Mouse (Mus musculus) liver, adult 2 months (tissue): ENCODE measurements around the gene Abcb5. TPM values are rescaled to one million over a fixed set of nuclear protein-coding genes. Genes with fewer than 3 reads are reported as not detected.
"Not testable (repeated sequence)": the region's sequence is repeated elsewhere in the genome, so short reads cannot be mapped to it uniquely, and the experiment has no call there.

Experiments
- DNase-seq: peaks from one replicate; pipeline ENCODE4 v3.0.0-alpha.2; 2011; ENCODE audit warnings: low read depth, low spot score; ENCODE audit errors: extremely low read depth
- H3K27ac ChIP-seq: fragments of 200-500 bp; replicated peaks from 2 replicates; pipeline ENCODE4 v1.5.1; 2012; ENCODE audit warnings: low read depth, mild to moderate bottlenecking, control low read depth, inconsistent platforms, low read length; ENCODE audit not compliant: insufficient read depth
- H3K27me3 ChIP-seq: fragments of 200-500 bp; 2 replicates; pipeline ENCODE4 v1.6.1; 2012; ENCODE audit warnings: mild to moderate bottlenecking, moderate library complexity, low read length, inconsistent platforms; ENCODE audit not compliant: control insufficient read depth, insufficient read depth
- H3K36me3 ChIP-seq: fragments of 200-500 bp; 2 replicates; pipeline ENCODE4 v1.6.1; 2012; ENCODE audit warnings: low read length, inconsistent platforms; ENCODE audit not compliant: control insufficient read depth, insufficient read depth
- H3K4me1 ChIP-seq: fragments of 200-500 bp; 2 replicates; pipeline ENCODE4 v1.6.1; 2011; ENCODE audit warnings: low read length; ENCODE audit not compliant: control insufficient read depth, insufficient read depth
- H3K4me3 ChIP-seq: fragments of 200-500 bp; 2 replicates; pipeline ENCODE4 v1.5.1; 2011; ENCODE audit warnings: low read depth, mild to moderate bottlenecking, control low read depth, low read length, moderate library complexity; ENCODE audit not compliant: insufficient read depth
- H3K79me2 ChIP-seq: fragments of 200-500 bp; 2 replicates; pipeline ENCODE4 v1.6.1; 2012; ENCODE audit warnings: inconsistent platforms, mild to moderate bottlenecking, low read length, moderate library complexity; ENCODE audit not compliant: control insufficient read depth, insufficient read depth
- H3K9ac ChIP-seq: fragments of 200-500 bp; 2 replicates; pipeline ENCODE4 v1.6.1; 2012; ENCODE audit warnings: low read depth, mild to moderate bottlenecking, control low read depth, inconsistent platforms, low read length
- CTCF ChIP-seq: fragments of 200-500 bp; IDR thresholded peaks from 2 replicates; pipeline ENCODE4 v1.5.1; 2011; ENCODE audit warnings: low read depth, low read length, control low read depth
- POLR2A ChIP-seq: fragments of 200-500 bp; IDR thresholded peaks from 2 replicates; pipeline ENCODE4 v1.6.1; 2011; ENCODE audit warnings: low read length, control low read depth; ENCODE audit not compliant: insufficient read depth; ENCODE audit errors: extremely low read depth
- WGBS: fragments of 180-500 bp; shearing (Covaris S2); methylation state at CpG from one replicate; pipeline ENCODE4 v1.1.7; 2018; 5-methylcytosine and 5-hydroxymethylcytosine counted together
- polyA plus RNA-seq: library from polyadenylated mRNA; depleted of rRNA; stranded (reverse); fragments of >200 nt; gene quantifications from 2 replicates; pipeline ENCODE4 v1.2.3, GENCODE M21; 2012
- total RNA-seq: library from RNA; depleted of rRNA; stranded (reverse); fragments of >200 nt; gene quantifications from 2 replicates; pipeline ENCODE4 v1.2.3, GENCODE M21; 2014

The Abcb5 gene
- total and polyA plus RNA-seq, 2 experiments = not detected

DNA sequence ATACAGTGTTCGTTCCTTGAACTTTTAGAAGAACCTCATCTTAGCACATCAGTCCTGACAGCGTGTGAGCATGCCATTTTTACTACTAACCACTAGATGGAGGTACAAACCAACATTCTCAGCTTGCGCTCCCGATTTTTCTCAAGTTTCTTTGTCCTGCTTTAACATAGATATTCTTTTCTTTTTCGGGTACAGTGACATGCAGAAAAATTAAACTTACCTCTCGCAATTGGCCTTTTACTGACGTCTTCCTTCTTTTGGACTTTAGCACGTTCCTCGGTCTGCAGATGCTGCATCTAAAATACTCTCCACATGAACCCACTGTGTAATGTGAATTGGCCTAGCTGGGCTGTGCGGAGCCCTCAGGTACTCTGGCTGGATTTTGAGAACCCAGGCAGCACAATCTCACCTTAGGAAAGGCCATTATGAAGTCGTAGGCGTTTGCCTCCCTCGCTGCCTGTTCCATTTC is 39.4 kb downstream of the Abcb5 start:
- peak; percentile 36; the same call in 1 of the 2 replicates for TF ChIP-seq CTCF
- no peak for TF ChIP-seq POLR2A
- Histone ChIP-seq H3K36me3 (no peaks in the 10 kb centered on the region), H3K4me3 (no peak overlapping the region), H3K27me3 (0 out of 2 replicates have a peak, but pooled peaks cover 2% of the 10 kb centered on the region), H3K79me2 (no peaks in the 10 kb centered on the region), H3K27ac (no peak overlapping the region), H3K4me1 (no peaks in the 10 kb centered on the region), H3K9ac (no peak overlapping the region)
- DNase-seq = peak; percentile 17
- 16% methylated on average over 13 of the region's 13 CpGs for WGBS

DNA sequence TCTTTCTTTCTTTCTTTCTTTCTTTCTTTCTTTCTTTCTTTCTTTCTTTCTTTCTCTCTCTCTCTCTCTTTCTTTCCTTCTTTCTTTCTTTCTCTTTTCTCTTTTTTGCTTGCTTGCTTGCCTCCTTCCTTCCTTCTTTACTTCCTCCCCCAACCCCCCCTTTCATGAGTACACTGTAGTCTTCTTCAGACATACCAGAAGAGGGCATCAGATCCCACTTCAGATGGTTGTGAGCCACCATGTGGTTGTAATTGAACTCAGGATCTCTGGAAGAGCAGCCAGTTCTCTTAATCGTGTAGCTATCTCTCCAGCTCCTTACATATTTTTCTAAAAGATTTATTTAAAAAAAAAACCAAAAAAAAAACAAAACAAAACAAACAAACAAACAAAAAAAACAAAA is 42.3 kb downstream of the Abcb5 start:
- not testable (repeated sequence) for DNase-seq, H3K36me3 ChIP-seq, H3K27ac ChIP-seq, H3K4me1 ChIP-seq, H3K4me3 ChIP-seq, H3K79me2 ChIP-seq, H3K9ac ChIP-seq, H3K27me3 ChIP-seq
- 24% methylated on average over 1 of the region's 1 CpGs for WGBS

GRCm38 (mm10) chr12:118917771-118918170 is 48.5 kb downstream of the Abcb5 start:
- DNase-seq = no peak
- H3K27ac ChIP-seq = no peak overlapping the region
- no peaks in the 10 kb centered on the region for H3K36me3 ChIP-seq
- H3K4me1 ChIP-seq = no peaks in the 10 kb centered on the region
- no peaks in the 10 kb centered on the region for H3K79me2 ChIP-seq
- no peak for TF ChIP-seq CTCF
- TF ChIP-seq POLR2A = no peak
- no peaks in the 10 kb centered on the region for H3K27me3 ChIP-seq
- no peak overlapping the region for H3K9ac ChIP-seq
- WGBS = 87% methylated on average over 1 of the region's 1 CpGs
- no peak overlapping the region for H3K4me3 ChIP-seq

DNA sequence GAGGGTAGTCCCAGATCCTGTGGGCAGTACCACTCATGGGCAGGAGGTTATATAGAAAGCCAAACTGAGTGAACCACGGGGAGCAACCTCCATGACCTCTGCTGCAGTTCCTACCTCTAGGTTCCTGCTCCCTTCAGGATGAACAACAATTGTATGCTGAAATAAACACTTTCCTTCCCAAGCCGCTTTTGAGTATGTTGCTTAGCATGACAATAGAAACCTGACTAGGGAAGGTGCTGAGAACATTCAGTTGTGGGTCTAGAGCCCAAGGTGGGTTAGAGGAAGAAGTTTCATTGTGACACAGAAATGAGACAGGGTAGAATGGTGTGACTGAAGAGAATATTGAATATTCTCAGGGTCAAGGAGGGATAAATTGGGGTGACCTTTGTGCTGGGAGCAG is 55.9 kb downstream of the Abcb5 start:
- H3K9ac ChIP-seq = no peak overlapping the region
- no peaks in the 10 kb centered on the region for H3K27me3 ChIP-seq
- DNase-seq = no peak
- H3K4me1 ChIP-seq = no peaks in the 10 kb centered on the region
- no peaks in the 10 kb centered on the region for H3K79me2 ChIP-seq
- no peaks in the 10 kb centered on the region for H3K36me3 ChIP-seq
- no peak for TF ChIP-seq POLR2A
- no peak for TF ChIP-seq CTCF
- 77% methylated on average over 2 of the region's 2 CpGs for WGBS
- no peak overlapping the region for H3K27ac ChIP-seq
- H3K4me3 ChIP-seq = no peak overlapping the region

DNA sequence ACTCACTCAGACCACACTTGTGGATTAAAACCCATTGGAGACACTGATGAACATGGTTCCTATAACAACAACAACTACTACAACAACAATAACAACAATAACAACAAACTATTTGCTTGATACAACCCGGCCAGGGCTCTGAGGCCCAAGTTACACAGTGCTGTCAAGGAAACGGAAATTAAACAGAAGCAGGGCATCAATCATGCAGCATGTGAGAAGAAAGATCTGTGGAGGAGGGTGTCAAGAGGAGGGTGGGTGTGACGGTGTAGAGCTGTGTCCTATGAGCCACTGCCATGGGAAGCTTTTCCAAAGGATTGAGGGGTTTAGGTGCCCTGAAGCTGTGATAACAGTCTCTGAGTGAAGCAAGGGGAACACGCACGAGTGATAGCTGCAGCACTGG is 64.0 kb downstream of the Abcb5 start:
- H3K4me3 ChIP-seq = no peak overlapping the region

DNA sequence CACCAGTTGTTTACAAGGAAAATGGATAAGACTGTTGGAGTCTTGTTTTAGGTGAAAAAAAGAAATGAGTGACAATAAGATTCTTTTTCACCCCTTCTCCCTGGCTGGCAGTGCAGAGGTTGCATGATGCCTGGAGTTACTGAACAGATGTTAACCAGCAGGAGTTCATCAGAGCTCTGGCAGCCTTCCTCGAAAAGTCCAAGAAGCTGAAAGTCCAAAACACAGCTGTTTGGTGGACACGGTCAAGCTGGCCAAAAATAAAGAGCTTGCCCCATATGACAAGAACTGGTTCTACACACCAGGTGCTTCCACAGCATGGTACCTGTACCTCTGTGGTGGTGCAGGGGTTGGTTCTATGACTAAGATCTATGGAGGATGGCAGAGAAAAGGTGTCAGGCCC is 78.3 kb downstream of the Abcb5 start:
- no peak for DNase-seq
- H3K4me3 ChIP-seq = no peak overlapping the region
- no peak overlapping the region for H3K27ac ChIP-seq
- 52% methylated on average over 2 of the region's 2 CpGs for WGBS
- TF ChIP-seq CTCF = no peak
- TF ChIP-seq POLR2A = no peak
- no peaks in the 10 kb centered on the region for H3K4me1 ChIP-seq
- no peak overlapping the region for H3K9ac ChIP-seq
- H3K36me3 ChIP-seq = no peaks in the 10 kb centered on the region
- H3K79me2 ChIP-seq = no peaks in the 10 kb centered on the region
- H3K27me3 ChIP-seq = peaks cover 5% of the 10 kb centered on the region; the same call in 1 of the 2 replicates

More for the DNA sequence above, 64.0 kb downstream of the Abcb5 start:
- Histone ChIP-seq H3K4me1 (no peaks in the 10 kb centered on the region), H3K27ac (no peak overlapping the region), H3K79me2 (no peaks in the 10 kb centered on the region), H3K27me3 (no peaks in the 10 kb centered on the region), H3K9ac (no peak overlapping the region), H3K36me3 (no peaks in the 10 kb centered on the region)
- TF ChIP-seq POLR2A = no peak
- TF ChIP-seq CTCF = no peak
- no peak for DNase-seq
- WGBS = 55% methylated on average over 5 of the region's 5 CpGs
